Mouse (Mus musculus) ES-Bruce4 (cell line): ENCODE measurements at regions not wholly inside any gene's neighbourhood (a gene's known extent, or its start where the extent isn't known, plus 50 kb on each side); places are given as distances from the start of the nearest gene placed in this dataset.
"Not testable (repeated sequence)": the region's sequence is repeated elsewhere in the genome, so short reads cannot be mapped to it uniquely, and the experiment has no call there.

Experiments used
- H3K27ac ChIP-seq: 2 replicates; pipeline ENCODE4 v1.5.1; 2012; ENCODE audit warnings: low read length, inconsistent platforms; ENCODE audit not compliant: insufficient read depth
- H3K27me3 ChIP-seq: 2 replicates; pipeline ENCODE4 v1.6.1; 2012; ENCODE audit warnings: mild to moderate bottlenecking, low read length, inconsistent platforms; ENCODE audit not compliant: control insufficient read depth, poor library complexity, insufficient read depth, severe bottlenecking
- H3K36me3 ChIP-seq: 2 replicates; pipeline ENCODE4 v1.6.1; 2012; ENCODE audit warnings: inconsistent platforms, mild to moderate bottlenecking, low read length, moderate library complexity; ENCODE audit not compliant: control insufficient read depth, poor library complexity, insufficient read depth, severe bottlenecking
- H3K4me1 ChIP-seq: one replicate; pipeline ENCODE4 v1.8.1; 2011; ENCODE audit warnings: low read length; ENCODE audit not compliant: control insufficient read depth, insufficient read depth
- H3K4me3 ChIP-seq: 2 replicates; pipeline ENCODE4 v1.5.1; 2011; ENCODE audit warnings: low read depth, mild to moderate bottlenecking, low read length
- H3K9ac ChIP-seq: 2 replicates; pipeline ENCODE4 v1.6.1; 2012; ENCODE audit warnings: low read depth, mild to moderate bottlenecking, inconsistent platforms; ENCODE audit not compliant: poor library complexity, severe bottlenecking
- H3K9me3 ChIP-seq: replicated peaks from 2 replicates; pipeline ENCODE4 v1.6.1; 2012; ENCODE audit warnings: mild to moderate bottlenecking, low read length, inconsistent platforms; ENCODE audit not compliant: control insufficient read depth, poor library complexity, insufficient read depth, severe bottlenecking
- CTCF ChIP-seq: IDR thresholded peaks from one replicate; pipeline ENCODE4 v1.8.1; 2011; ENCODE audit warnings: low read depth, low read length
- EP300 ChIP-seq: IDR thresholded peaks from 2 replicates; pipeline ENCODE4 v1.6.1; 2011; ENCODE audit warnings: low read depth, low read length; ENCODE audit not compliant: insufficient read depth
- POLR2A ChIP-seq: IDR thresholded peaks from one replicate; pipeline ENCODE4 v1.8.1; 2011; ENCODE audit warnings: low read length; ENCODE audit not compliant: insufficient read depth

- Histone ChIP-seq H3K9ac (no peak overlapping the region), H3K27ac (no peak overlapping the region), H3K9me3 (no peaks in the 10 kb centered on the region), H3K27me3 (peaks cover 1% of the 10 kb centered on the region; the same call in 1 of the 2 replicates), H3K4me1 (no peaks in the 10 kb centered on the region), H3K36me3 (no peaks in the 10 kb centered on the region), H3K4me3 (no peak overlapping the region)
- TF ChIP-seq CTCF (no peak), POLR2A (no peak), EP300 (no peak)
Observed at GRCm38 (mm10) chr14:46573401-46573800, 182.9 kb upstream of the Bmp4 start.

- H3K36me3 ChIP-seq, H3K27me3 ChIP-seq, H3K9me3 ChIP-seq, H3K9ac ChIP-seq, H3K4me1 ChIP-seq, H3K27ac ChIP-seq, H3K4me3 ChIP-seq: not testable (repeated sequence)
Observed at GRCm38 (mm10) chr14:46572972-46573371, 182.5 kb upstream of the Bmp4 start.

DNA sequence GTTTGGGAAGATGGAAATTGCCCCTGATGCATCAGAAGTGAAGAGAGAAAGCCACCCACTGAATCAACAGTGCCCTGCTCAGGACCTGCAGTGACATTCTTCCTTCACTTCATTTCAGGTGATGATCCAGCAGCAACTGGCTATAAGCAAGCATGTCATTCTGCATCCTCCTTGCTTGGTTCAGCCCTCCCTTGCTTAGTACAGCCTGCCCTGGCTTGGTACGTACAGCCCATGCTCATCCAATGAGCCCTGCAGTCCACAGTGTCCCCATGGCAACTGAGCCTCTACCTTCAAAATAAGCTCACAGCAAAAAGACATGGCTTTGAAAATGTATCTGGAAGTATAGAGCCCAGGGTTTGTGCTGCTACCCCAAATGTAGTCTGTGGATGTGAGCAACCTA, 181.4 kb upstream of the Bmp4 start:
- H3K27me3 ChIP-seq = peaks cover 1% of the 10 kb centered on the region; the same call in 1 of the 2 replicates
- H3K27ac ChIP-seq = no peak overlapping the region
- no peak for TF ChIP-seq CTCF
- TF ChIP-seq POLR2A = no peak
- no peak for TF ChIP-seq EP300
- no peak overlapping the region for H3K9ac ChIP-seq
- H3K4me3 ChIP-seq = no peak overlapping the region
- no peaks in the 10 kb centered on the region for H3K4me1 ChIP-seq
- H3K36me3 ChIP-seq = no peaks in the 10 kb centered on the region
- H3K9me3 ChIP-seq = no peaks in the 10 kb centered on the region

DNA sequence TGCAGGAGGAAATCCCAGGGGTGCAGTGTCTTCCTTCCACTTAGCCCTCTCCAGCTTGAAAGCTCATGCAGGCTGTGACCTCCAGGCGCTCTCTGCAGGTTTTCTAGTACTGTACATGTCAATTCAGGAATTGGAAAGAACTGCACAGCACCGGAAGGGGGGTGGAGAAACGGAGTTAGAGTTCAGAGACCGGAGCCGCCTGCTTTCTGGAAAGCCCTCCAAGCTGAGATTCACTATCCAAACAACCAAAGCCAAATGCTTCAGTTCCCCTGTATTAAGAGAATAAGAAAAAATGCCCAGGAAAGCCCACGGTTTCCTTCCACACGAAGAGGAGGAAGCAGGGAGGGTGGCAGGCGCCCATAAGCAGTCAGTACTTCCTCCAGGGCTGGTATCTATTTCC, 178.8 kb upstream of the Bmp4 start:
- H3K27ac ChIP-seq = no peak overlapping the region
- TF ChIP-seq CTCF (no peak), POLR2A (no peak), EP300 (no peak)
- H3K9me3 ChIP-seq = no peaks in the 10 kb centered on the region
- 0 out of 2 replicates have a peak, but pooled peaks cover 1% of the 10 kb centered on the region for H3K27me3 ChIP-seq
- H3K9ac ChIP-seq = no peak overlapping the region
- no peaks in the 10 kb centered on the region for H3K4me1 ChIP-seq
- H3K4me3 ChIP-seq = no peak overlapping the region
- no peaks in the 10 kb centered on the region for H3K36me3 ChIP-seq

- H3K27me3 ChIP-seq = no peaks in the 10 kb centered on the region
- no peak overlapping the region for H3K27ac ChIP-seq
- no peak overlapping the region for H3K4me3 ChIP-seq
- TF ChIP-seq POLR2A = no peak
- no peak for TF ChIP-seq EP300
- TF ChIP-seq CTCF = no peak
- H3K9ac ChIP-seq = no peak overlapping the region
- no peaks in the 10 kb centered on the region for H3K9me3 ChIP-seq
- H3K36me3 ChIP-seq = no peaks in the 10 kb centered on the region
- no peaks in the 10 kb centered on the region for H3K4me1 ChIP-seq
Observed at GRCm38 (mm10) chr14:46567411-46567780, 176.9 kb upstream of the Bmp4 start.

DNA sequence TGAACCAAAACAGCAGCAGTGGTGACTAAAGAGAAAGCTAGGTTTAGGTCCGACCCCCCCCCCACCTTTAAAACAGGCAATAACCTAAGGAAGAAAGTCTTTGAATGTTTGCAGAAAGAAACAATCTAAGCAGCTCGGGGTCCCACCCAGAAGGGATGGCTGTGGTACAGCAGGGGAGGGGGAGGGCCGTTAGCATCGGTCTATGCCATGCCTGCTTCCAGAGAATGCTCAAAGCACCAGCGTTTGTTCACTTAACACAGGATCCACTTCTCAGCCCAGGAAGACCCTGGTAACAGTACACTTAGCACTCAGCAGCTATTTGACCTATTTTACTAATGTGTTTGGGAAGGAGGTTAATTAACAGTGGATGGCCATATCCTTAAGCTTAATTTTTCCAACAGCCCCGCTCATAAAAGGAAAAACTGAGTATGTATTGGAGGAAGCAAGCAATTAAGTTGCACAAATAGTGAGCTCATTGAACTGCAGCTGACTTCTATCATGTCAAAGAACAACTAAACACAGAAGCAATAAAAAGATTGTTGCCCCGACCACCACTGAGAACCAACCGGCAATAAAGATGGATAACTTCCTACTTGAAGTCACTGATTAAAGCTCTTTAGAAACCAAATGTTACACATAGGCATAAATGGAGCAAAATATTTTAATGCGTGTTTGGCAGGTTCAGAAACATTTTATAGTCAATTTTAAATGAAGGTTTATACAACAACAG, 176.4 kb upstream of the Bmp4 start:
- no peaks in the 10 kb centered on the region for H3K4me1 ChIP-seq
- no peak overlapping the region for H3K9ac ChIP-seq
- no peak overlapping the region for H3K4me3 ChIP-seq
- H3K27ac ChIP-seq = no peak overlapping the region
- H3K27me3 ChIP-seq = no peaks in the 10 kb centered on the region
- H3K9me3 ChIP-seq = no peaks in the 10 kb centered on the region
- TF ChIP-seq POLR2A = no peak
- no peaks in the 10 kb centered on the region for H3K36me3 ChIP-seq
